Mouse (Mus musculus) frontal cortex, postnatal 10 days (tissue): Measurements from ENCODE around the gene Cxcr5.

ENCODE experiments used
- DNase-seq, 2 experiments: peaks; one replicate each; pipeline ENCODE4 v3.0.0; 2022; ENCODE audit warnings: low spot score in 2 of 2, mixed read lengths in 1 of 2

The Cxcr5 gene

GRCm38 (mm10) chr9:44561597-44561996 is at the start of gene Cxcr5:
Gene Cxcr5, minus strand, starts transcription at chr9:44561877.
- DNase-seq, result no peak

DNA sequence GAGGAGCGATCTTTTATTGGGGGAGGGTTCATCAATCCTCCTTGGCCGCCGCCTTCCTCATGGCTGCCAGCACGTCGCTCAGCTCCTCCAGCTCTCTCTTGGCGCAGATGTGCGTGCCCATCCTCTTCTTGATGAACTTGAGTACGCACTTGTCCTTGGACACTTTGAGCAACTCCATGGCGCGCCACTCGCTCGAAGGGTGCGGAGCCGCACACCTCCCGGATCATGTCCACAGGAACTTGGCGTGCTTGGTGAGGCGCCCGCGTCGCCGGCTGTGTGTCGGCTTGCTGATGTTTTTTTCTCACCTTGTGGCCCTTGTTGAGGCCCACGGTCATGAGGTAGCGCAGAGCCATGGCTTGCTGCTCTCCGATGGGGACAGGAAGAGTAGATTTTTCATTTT is 48.7 kb upstream of the Cxcr5 start:
- DNase-seq, result no peak

DNA sequence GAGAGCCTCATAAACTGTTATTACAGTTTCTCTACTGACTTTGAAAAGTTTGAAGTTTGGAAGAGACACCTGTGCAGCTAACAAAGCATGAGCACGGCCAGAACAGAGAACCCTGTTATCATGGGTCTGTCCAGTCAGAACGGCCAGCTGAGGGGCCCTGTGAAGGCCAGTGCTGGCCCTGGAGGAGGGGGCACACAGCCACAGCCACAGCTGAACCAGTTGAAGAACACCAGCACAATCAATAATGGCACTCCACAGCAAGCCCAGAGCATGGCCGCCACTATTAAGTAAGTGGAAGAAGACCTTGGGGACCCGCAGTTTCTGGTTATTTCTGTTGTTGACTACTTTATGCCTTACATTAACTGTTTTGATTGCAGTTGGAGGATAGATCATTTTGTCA is 45.6 kb upstream of the Cxcr5 start:
- no peak for DNase-seq

GRCm38 (mm10) chr9:44606646-44607045 is 45.0 kb upstream of the Cxcr5 start:
- DNase-seq, result no peak

GRCm38 (mm10) chr9:44605616-44606165 is 44.0 kb upstream of the Cxcr5 start:
- DNase-seq, result no peak

- peak; percentile 56 to 75 for DNase-seq
Measured at GRCm38 (mm10) chr9:44604779-44605615, 43.3 kb upstream of the Cxcr5 start, which contains the start of gene Ddx6. Gene Ddx6, plus strand, starts transcription at chr9:44604892.

- peak; percentile 77 to 83 for DNase-seq
Measured at GRCm38 (mm10) chr9:44604290-44604778, 42.7 kb upstream of the Cxcr5 start.

- DNase-seq, result peak in 1 of 2 experiments; percentile 36
Measured at GRCm38 (mm10) chr9:44603454-44604289, 42.0 kb upstream of the Cxcr5 start.

- no peak for DNase-seq
Measured at GRCm38 (mm10) chr9:44602766-44603165, 41.1 kb upstream of the Cxcr5 start.

- no peak for DNase-seq
Measured at GRCm38 (mm10) chr9:44600801-44601200, 39.1 kb upstream of the Cxcr5 start.

GRCm38 (mm10) chr9:44599616-44600015 is 37.9 kb upstream of the Cxcr5 start:
- no peak for DNase-seq

DNA sequence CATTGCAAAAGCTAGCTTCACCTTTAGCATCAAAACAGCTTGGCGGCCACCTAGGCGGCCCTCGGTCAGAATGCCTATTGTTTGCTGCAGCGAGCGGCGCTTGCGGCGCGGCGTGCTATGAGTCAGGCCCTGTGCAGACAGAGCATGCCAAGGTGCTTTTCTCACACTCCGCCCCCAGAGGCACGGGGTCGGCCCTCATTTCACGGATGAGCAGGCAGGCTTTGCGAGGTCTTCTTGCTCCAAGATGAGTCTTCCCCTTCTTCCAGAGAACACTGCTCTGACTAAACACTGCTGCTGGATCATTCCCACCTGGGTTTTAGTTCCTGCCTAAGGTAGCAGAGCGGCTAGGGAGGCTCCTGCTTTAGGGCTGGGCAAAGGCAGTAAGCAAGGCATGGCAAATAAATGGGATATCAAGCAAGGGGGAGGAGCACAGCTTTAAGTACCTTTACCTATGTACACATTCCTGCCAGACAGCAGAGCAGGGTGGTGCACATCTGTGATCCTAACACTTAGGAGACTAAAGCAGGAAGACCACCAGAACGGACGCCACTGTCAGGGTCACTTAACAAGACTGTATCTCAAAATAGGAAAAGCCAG is 37.3 kb upstream of the Cxcr5 start:
- DNase-seq, result no peak

- DNase-seq, result no peak
Measured at GRCm38 (mm10) chr9:44597742-44598141, 36.1 kb upstream of the Cxcr5 start.

GRCm38 (mm10) chr9:44595537-44595930 is 33.9 kb upstream of the Cxcr5 start:
- DNase-seq, result no peak

- DNase-seq, result no peak
Measured at GRCm38 (mm10) chr9:44594901-44595536, 33.3 kb upstream of the Cxcr5 start.

DNA sequence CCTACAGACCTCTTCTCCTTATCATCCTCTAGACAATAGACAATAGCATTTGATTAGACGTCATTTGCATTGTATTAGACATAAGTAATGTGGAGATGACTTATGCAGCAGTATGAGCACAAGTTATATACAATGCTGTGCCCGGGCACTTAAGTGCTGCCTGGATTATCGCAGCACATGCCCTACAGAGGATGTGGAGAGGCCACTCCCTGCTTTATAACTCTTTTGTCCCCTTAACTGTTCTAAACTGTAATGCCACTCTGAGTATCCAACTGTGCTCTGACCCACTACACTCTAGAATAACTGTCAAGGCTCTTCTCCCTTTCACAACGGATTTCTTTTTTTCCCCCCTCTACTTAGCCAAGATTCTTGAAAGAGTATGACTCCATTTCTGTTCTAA is 32.2 kb upstream of the Cxcr5 start:
- no peak for DNase-seq

DNA sequence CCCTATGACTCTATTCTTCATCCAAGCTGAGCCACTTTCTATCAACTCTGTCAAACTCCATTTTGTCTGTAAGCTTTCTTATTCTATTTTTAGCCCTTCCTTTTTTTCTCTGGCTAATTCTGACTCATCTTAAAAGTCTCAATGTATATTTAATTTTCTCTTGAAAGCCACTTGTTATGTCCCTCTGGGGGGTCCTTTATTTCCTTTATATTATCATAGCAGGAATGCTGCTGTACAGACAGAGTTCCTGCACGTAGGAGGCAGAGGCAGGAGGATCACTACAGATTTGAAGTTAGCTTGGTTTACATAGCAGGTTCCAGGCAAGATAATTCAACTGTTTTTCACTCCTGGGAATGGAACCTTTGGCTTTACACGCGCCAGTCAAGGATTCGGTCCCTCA is 31.5 kb upstream of the Cxcr5 start:
- DNase-seq, result no peak

DNA sequence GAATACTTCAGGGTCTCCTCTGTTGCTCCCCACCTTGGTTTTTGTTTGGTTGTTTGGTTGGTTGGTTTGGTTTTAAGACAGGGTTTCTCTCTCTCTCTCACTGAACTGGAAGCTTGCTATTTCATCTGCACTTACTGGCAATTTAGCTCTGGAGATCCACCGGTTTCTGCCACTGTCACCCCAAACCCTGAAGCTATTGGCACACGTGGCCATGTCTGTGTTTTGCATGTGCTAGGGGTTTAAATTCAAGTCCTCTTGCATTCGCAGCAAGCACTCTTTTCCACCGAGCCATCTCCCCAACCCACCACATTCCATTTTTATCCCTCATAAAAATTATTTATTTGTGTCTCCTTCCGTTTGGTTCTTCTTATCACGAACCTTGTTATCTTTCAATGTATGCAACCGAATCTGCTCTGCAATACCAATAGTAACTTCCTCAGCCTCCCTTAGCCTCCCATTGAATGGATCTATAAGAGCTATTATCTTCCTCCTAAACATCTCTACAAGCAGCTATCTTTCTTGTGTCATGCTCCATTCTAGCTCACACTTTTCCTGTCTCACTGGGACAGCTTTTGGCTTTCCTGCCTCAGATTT is 30.0 kb upstream of the Cxcr5 start:
- no peak for DNase-seq

- DNase-seq, result no peak
Measured at GRCm38 (mm10) chr9:44590969-44591368, 29.3 kb upstream of the Cxcr5 start.

- DNase-seq, result no peak
Measured at GRCm38 (mm10) chr9:44589095-44589494, 27.4 kb upstream of the Cxcr5 start.

DNA sequence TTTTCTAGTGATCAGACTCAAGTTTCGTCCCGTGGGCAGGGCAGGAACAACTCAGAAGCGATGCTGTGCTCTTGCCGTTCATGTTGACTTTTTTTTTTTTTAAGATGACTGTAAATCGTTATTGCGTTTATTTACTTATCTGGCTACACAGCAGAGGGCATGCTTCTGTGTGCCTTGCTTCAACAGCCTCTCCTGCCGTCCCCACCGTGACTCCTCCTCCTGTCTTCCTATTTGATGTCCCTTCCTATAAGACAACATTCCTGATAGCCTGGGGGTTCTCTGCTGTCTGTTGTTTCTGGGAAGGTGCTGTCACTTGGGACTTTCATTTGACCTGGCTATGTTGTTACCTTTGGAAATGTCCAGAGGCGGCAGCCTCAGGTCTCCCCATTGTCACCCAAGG is 26.9 kb upstream of the Cxcr5 start:
- DNase-seq, result no peak
